Mouse (Mus musculus) mouse embryonic stem cell (cell line): ENCODE measurements around the gene H2al1i.

ENCODE experiments used
- in situ Hi-C, 2 experiments: fragments of 300-500 bp; cut with MboI; formaldehyde crosslinking; loops; 1 replicate in 1 of 2; 3 replicates in 1 of 2; pipeline ENCODE4 v1.14.3; 2019 to 2020; ENCODE audit warnings: low sequenced_read_pairs in 2 of 2, low pct_unique_long_range_greater_than_20kb in 1 of 2, mixed read lengths in 1 of 2; ENCODE audit not compliant: unreplicated experiment in 1 of 2

Gene H2al1i

GRCm38 (mm10) chrX:11365151-11365550 is 40.7 kb downstream of the H2al1i start:
- in situ Hi-C loops, result loop anchor here (25.0 kb wide), 2 partner anchors 97 to 103 kb away; no protein-coding TSS in a partner anchor
